8 mouse cellular contexts compared by ENCODE assay signal in the genomic region with DNA sequence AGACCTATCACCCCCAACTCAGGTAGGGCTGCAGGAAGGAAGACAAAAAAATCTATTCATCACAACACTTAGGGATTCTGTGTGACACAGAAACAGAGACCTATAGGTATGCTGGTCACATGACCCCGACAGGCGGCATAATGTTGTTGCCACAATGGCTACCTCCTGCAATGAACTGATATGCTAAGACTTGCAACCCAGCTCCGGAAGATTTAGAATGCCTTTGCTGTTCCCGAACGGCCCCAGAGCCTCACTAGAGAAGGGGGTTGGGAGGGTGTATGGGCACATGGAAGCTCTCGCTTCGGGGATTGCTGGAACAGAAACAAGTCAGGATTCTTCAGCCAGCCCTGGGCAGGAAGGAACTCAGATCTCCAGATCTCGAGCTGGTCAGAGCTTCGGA. TPM values are rescaled to one million over a fixed set of nuclear protein-coding genes. Genes with fewer than 3 reads are reported as not detected.
DNase-seq lines count a peak whose midpoint lies in the region; ATAC-seq and TF ChIP-seq lines count a peak whose summit lies in the region.

No protein-coding gene starts in this region.

- peak overlapping the region; percentile 9; the same call in 1 of the 2 replicates for H3K9ac ChIP-seq in hindbrain, postnatal 0 days (replicated peaks; ENCODE audit: low read length)

- no peaks in the 10 kb centered on the region for H3K36me3 ChIP-seq in thymus, adult 2 months (ENCODE audit: control insufficient read depth, insufficient read depth, low read length)
- H3K36me3 ChIP-seq in hindbrain, postnatal 0 days (ENCODE audit: insufficient read depth, low read length): no peaks in the 10 kb centered on the region

- WGBS in thymus, adult 2 months: 9% methylated on average over 9 of the region's 9 CpGs
- WGBS in hindbrain, postnatal 0 days: 4% methylated on average over 9 of the region's 9 CpGs

- no peak for TF ChIP-seq CTCF in thymus, adult 2 months (IDR thresholded peaks at IDR 0.05; ENCODE audit: borderline replicate concordance, control insufficient read depth, extremely low read depth, insufficient read depth, low read length, poor library complexity)
- TF ChIP-seq CTCF in hindbrain, postnatal 0 days (IDR thresholded peaks at IDR 0.05; ENCODE audit: low read depth): no peak

- no peaks in the 10 kb centered on the region for H3K27me3 ChIP-seq in thymus, adult 2 months (ENCODE audit: control insufficient read depth, insufficient read depth, low read length)
- peaks cover 6% of the 10 kb centered on the region; the same call in 1 of the 2 replicates for H3K27me3 ChIP-seq in hindbrain, postnatal 0 days (ENCODE audit: insufficient read depth, low read length)

- peak overlapping the region; percentile 60 for H3K4me3 ChIP-seq in thymus, adult 2 months (ENCODE audit: control insufficient read depth, insufficient read depth, low read length)
- H3K4me3 ChIP-seq in hindbrain, postnatal 0 days (ENCODE audit: low read length): peak overlapping the region; percentile 12; the same call in 1 of the 2 replicates

- H3K9me3 ChIP-seq in hindbrain, postnatal 0 days (ENCODE audit: low read length): no peaks in the 10 kb centered on the region

- peak overlapping the region; percentile 41 for H3K4me2 ChIP-seq in hindbrain, postnatal 0 days (ENCODE audit: low read depth, low read length)

- no peak for TF ChIP-seq POLR2A in thymus, adult 2 months (IDR thresholded peaks at IDR 0.05; ENCODE audit: control insufficient read depth, extremely low read depth, insufficient read depth, low read length, poor library complexity)

- DNase-seq in cerebellum, postnatal 10 days: peak; percentile 43 to 57
- DNase-seq in cerebellum, adult 11 months: no peak
- peak; percentile 42 for DNase-seq in thymus, adult 2 months
- DNase-seq in thymus, adult 18-20 months: no peak
- no peak for DNase-seq in hindbrain, postnatal 0 days (ENCODE audit: low spot score)
- DNase-seq in thymus, postnatal 4 days: peak; percentile 43
- DNase-seq in left cerebral cortex, adult 11 months (ENCODE audit: low spot score): no peak

- peak overlapping the region; percentile 30; the same call in 1 of the 2 replicates for H3K27ac ChIP-seq in thymus, adult 2 months (ENCODE audit: control insufficient read depth, insufficient read depth, low read length)
- H3K27ac ChIP-seq in hindbrain, postnatal 0 days: peak overlapping the region; percentile 49

- ATAC-seq in hindbrain, postnatal 0 days: no peak
- ATAC-seq in megakaryocyte, adult 5-6 weeks (ENCODE audit: poor library complexity, severe bottlenecking): 0 out of 2 replicates have a peak, but pooled peaks have one; percentile 12

- peaks cover 12% of the 10 kb centered on the region for H3K4me1 ChIP-seq in thymus, adult 2 months (replicated peaks; ENCODE audit: control insufficient read depth, insufficient read depth, low read length)
- peaks cover 33% of the 10 kb centered on the region; the same call in 1 of the 2 replicates for H3K4me1 ChIP-seq in hindbrain, postnatal 0 days (ENCODE audit: insufficient read depth, low read length)

RNA-seq across cellular contexts. Expression of gene Tnrc6c, which starts 55.5 kb away (rescaled TPM):
- 75.0 and 89.7 TPM in 2 replicates for polyA plus RNA-seq in thymus, adult 2 months (2012; rRNA removed)
- 56.4 and 64.9 TPM in 2 replicates for total RNA-seq in hindbrain, postnatal 0 days (2014; rRNA removed)
- 18.3 and 19.7 TPM in 2 replicates for polyA plus RNA-seq in hindbrain, postnatal 0 days (2015; fragmentation: Nextera tagmentation; extraction: Ambion mirVana)
- total RNA-seq in megakaryocyte, adult 5-6 weeks (2015): 16.3 and 19.1 TPM in 2 replicates
- 17.9 and 20.4 TPM in 2 replicates for total RNA-seq in megakaryocyte, adult 5-6 weeks (2017)

Comparison
In these comparisons a context has a peak if more than half of its experiments do, and no peak if none do; other contexts are left out.
1. DNase-seq: peak in cerebellum, postnatal 10 days (2 of 2), thymus, adult 2 months (single experiment) and thymus, postnatal 4 days (single experiment); none in cerebellum, adult 11 months (single experiment), thymus, adult 18-20 months (0 of 2), hindbrain, postnatal 0 days (single experiment) and left cerebral cortex, adult 11 months (single experiment).